Mouse (Mus musculus) CH12.LX (cell line): ENCODE results near the gene Xlr5c. TPM values are rescaled to one million over a fixed set of nuclear protein-coding genes. Genes with fewer than 3 reads are reported as not detected.
A peak's percentile ranks its signal among the peaks of the same experiment; 100 is the strongest.
"Not testable (repeated sequence)": the region's sequence is repeated elsewhere in the genome, so short reads cannot be mapped to it uniquely, and the experiment has no call there.

Experiments used
- DNase-seq: peaks from one replicate; pipeline ENCODE4 v3.0.0-alpha.2; 2013; ENCODE audit errors: extremely low read depth
- H3K27ac ChIP-seq: 2 replicates; pipeline ENCODE4 v1.5.1; 2012; ENCODE audit warnings: low read depth, mild to moderate bottlenecking, control low read depth, moderate library complexity; ENCODE audit not compliant: insufficient read depth
- H3K27me3 ChIP-seq: replicated peaks from 2 replicates; pipeline ENCODE3; 2012; ENCODE audit warnings: inconsistent platforms
- H3K36me3 ChIP-seq, 2 experiments: replicated peaks in 1 of 2; 2 replicates each; pipeline versions ENCODE3 to v1.6.1; 2012; ENCODE audit warnings: inconsistent platforms in 1 of 2, low read length in 1 of 2, mild to moderate bottlenecking in 1 of 2, mixed read lengths in 1 of 2, moderate library complexity in 1 of 2; ENCODE audit not compliant: control insufficient read depth in 1 of 2, insufficient read depth in 1 of 2
- H3K4me1 ChIP-seq, 2 experiments: 2 replicates each; pipeline ENCODE4 v1.6.1; 2012; ENCODE audit warnings: inconsistent platforms in 1 of 2, moderate library complexity in 1 of 2; ENCODE audit not compliant: insufficient read depth in 2 of 2, control insufficient read depth in 1 of 2
- H3K4me2 ChIP-seq: 2 replicates; pipeline ENCODE4 v1.6.1; 2012; ENCODE audit warnings: low read depth, mild to moderate bottlenecking, control low read depth; ENCODE audit not compliant: poor library complexity, insufficient read depth, severe bottlenecking
- H3K4me3 ChIP-seq, 3 experiments: fragments of 150-350 bp in 1 of 3; sonication (generic) in 1 of 3; replicated peaks in 1 of 3; 2 replicates each; pipeline versions ENCODE3 to v1.5.1; 2011 to 2012; ENCODE audit warnings: low read depth in 2 of 3, low read length in 2 of 3, mild to moderate bottlenecking in 2 of 3, moderate library complexity in 2 of 3, control low read depth in 1 of 3, improper control_type of control experiment in 1 of 3, inconsistent platforms in 1 of 3, mixed read lengths in 1 of 3; ENCODE audit not compliant: poor library complexity in 1 of 3
- H3K79me2 ChIP-seq: replicated peaks from 2 replicates; pipeline ENCODE4 v1.6.1; 2012; ENCODE audit warnings: mild to moderate bottlenecking, moderate library complexity; ENCODE audit not compliant: control insufficient read depth, poor library complexity, insufficient read depth, severe bottlenecking; ENCODE audit errors: extremely low read depth
- H3K9ac ChIP-seq: 2 replicates; pipeline ENCODE4 v1.6.1; 2012; ENCODE audit warnings: low read depth, mild to moderate bottlenecking, control low read depth, moderate library complexity; ENCODE audit not compliant: insufficient read depth
- H3K9me3 ChIP-seq: replicated peaks from 2 replicates; pipeline ENCODE3; 2012; ENCODE audit warnings: low read length, inconsistent platforms, mixed read lengths
- NRF1 ChIP-seq: IDR thresholded peaks from 2 replicates; pipeline ENCODE4 v1.6.1; 2014; ENCODE audit warnings: low read depth, mild to moderate bottlenecking, inconsistent platforms, low read length, improper control_type of control experiment, moderate library complexity
- POLR2A ChIP-seq: IDR thresholded peaks from 2 replicates; pipeline ENCODE4 v1.6.1; 2011; ENCODE audit warnings: low read depth, mild to moderate bottlenecking, improper control_type of control experiment, low read length
- dilution Hi-C: fragments of 300-500 bp; cut with MboI; formaldehyde crosslinking; loops from 2 replicates; pipeline ENCODE4 v1.14.3; 2020; ENCODE audit warnings: low sequenced_read_pairs; ENCODE audit not compliant: extremely low pct_unique_long_range_greater_than_20kb, extremely low pct_ligation_motif_present
- in situ Hi-C: fragments of 300-500 bp; cut with MboI; formaldehyde crosslinking; loops from 3 replicates; pipeline ENCODE4 v1.14.3; 2019; ENCODE audit warnings: low sequenced_read_pairs, low pct_ligation_motif_present, low pct_unique_long_range_greater_than_20kb, mixed read lengths
- polyA plus RNA-seq: library from polyadenylated mRNA; unstranded; fragments of >175 nt; gene quantifications from 2 replicates; pipeline ENCODE4 v1.2.1, GENCODE M21; 2012; ENCODE audit warnings: low read depth; ENCODE audit not compliant: insufficient read length
- total RNA-seq, 2 experiments: library from RNA; depleted of rRNA; stranded (reverse); fragments of 300-350 nt in 1 of 2; fragments of >200 nt in 1 of 2; gene quantifications; 2 replicates each; pipeline ENCODE4 v1.2.3; 2012 to 2014

Xlr5c gene
- total and polyA plus RNA-seq, 3 experiments: 0.17 to 0.51 (median 0.38) TPM

DNA sequence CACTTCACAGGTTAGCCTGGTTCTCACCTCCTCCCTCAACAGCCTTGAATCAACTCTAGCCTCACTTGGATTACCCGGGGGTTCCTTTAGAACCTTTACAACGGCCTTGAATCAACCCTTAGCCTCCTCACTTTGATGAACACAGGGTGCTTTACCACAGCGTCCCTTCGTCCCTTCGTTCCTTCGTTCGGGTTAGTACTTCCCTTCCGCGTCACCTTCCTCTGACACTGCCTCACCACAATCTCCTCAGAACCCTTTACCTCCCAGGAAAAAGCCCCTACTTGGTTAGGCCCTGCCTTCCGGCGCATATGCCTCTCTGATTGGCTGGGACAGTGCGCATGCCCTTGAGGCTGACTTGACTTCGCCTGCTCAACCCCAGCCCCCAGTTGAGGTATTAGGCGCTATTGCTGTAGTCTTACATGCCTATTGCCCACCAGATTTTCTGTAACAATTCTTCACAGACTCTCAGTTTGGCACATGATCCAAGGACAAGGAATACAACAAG is 49.9 kb downstream of the Xlr5c start, which contains the start of gene Xlr4c:
Gene Xlr4c, minus strand, starts transcription at position 310 of the 505 bp plus-strand sequence.
- H3K36me3 ChIP-seq, H3K9me3 ChIP-seq, H3K27ac ChIP-seq, dilution Hi-C loops, H3K27me3 ChIP-seq, DNase-seq, H3K79me2 ChIP-seq, H3K4me1 ChIP-seq: not testable (repeated sequence)
- H3K9ac ChIP-seq: peak within 1 kb of the TSS; percentile 33; the same call in 1 of the 2 replicates
- TF ChIP-seq POLR2A (peak; percentile 38), NRF1 (peak; percentile 58)
- H3K4me3 ChIP-seq: peak within 1 kb of the TSS; percentile 38 to 61 (median 40)
- in situ Hi-C loops: loop anchor here (25.0 kb wide), 1 partner anchor 169 kb away; the partner anchor contains the start of gene Zfp92
- peak within 1 kb of the TSS; percentile 4; the same call in 1 of the 2 replicates for H3K4me2 ChIP-seq

Other genes with a start within 250 kb of the Xlr5c start
Only the 20 nearest of the 21 such genes appear.
- gene Xlr4a, start 210.5 kb downstream of the Xlr5c start, total RNA-seq (2012; rRNA removed): 1.3 and 2.3 TPM in 2 replicates
- gene Xlr4a, start 210.5 kb downstream of the Xlr5c start, total RNA-seq (2014; rRNA removed): 0.39 and 1.7 TPM in 2 replicates
- gene Xlr4a, start 210.5 kb downstream of the Xlr5c start, polyA plus RNA-seq: 0.95 TPM in 1 of 2 replicates, not detected in the other
- 18.5 and 24.1 TPM in 2 replicates for gene Xlr3a, start 195.9 kb downstream of the Xlr5c start, total RNA-seq (2012; rRNA removed)
- 18.1 and 19.5 TPM in 2 replicates for gene Xlr3a, start 195.9 kb downstream of the Xlr5c start, total RNA-seq (2014; rRNA removed)
- 10.5 and 13.6 TPM in 2 replicates for gene Xlr3a, start 195.9 kb downstream of the Xlr5c start, polyA plus RNA-seq
- gene Gm14685, start 175.9 kb downstream of the Xlr5c start, total RNA-seq (2012; rRNA removed): 0.17 and 0.55 TPM in 2 replicates
- 0.47 and 0.59 TPM in 2 replicates for gene Gm14685, start 175.9 kb downstream of the Xlr5c start, total RNA-seq (2014; rRNA removed)
- gene Gm14685, start 175.9 kb downstream of the Xlr5c start, polyA plus RNA-seq: 1.1 and 1.5 TPM in 2 replicates
- gene Xlr5b, start 144.2 kb downstream of the Xlr5c start, total RNA-seq (2012; rRNA removed): not detected in 2 replicates
- not detected in 2 replicates for gene Xlr5b, start 144.2 kb downstream of the Xlr5c start, total RNA-seq (2014; rRNA removed)
- gene Xlr5b, start 144.2 kb downstream of the Xlr5c start, polyA plus RNA-seq: not detected in 2 replicates
- gene DXBay18, start 143.5 kb downstream of the Xlr5c start, total RNA-seq (2012; rRNA removed): 0.08 and 0.21 TPM in 2 replicates
- gene DXBay18, start 143.5 kb downstream of the Xlr5c start, total RNA-seq (2014; rRNA removed): 0.15 TPM in 1 of 2 replicates, not detected in the other
- gene DXBay18, start 143.5 kb downstream of the Xlr5c start, polyA plus RNA-seq: 0.43 TPM in 1 of 2 replicates, not detected in the other
- not detected in 2 replicates for gene Spin2d, start 116.0 kb downstream of the Xlr5c start, total RNA-seq (2012; rRNA removed)
- not detected in 2 replicates for gene Spin2d, start 116.0 kb downstream of the Xlr5c start, total RNA-seq (2014; rRNA removed)
- not detected in 2 replicates for gene Spin2d, start 116.0 kb downstream of the Xlr5c start, polyA plus RNA-seq
- gene Xlr3b, start 100.8 kb downstream of the Xlr5c start, total RNA-seq (2012; rRNA removed): 3.1 and 3.4 TPM in 2 replicates
- gene Xlr3b, start 100.8 kb downstream of the Xlr5c start, total RNA-seq (2014; rRNA removed): 2.3 and 3.7 TPM in 2 replicates
- 1.4 and 1.8 TPM in 2 replicates for gene Xlr3b, start 100.8 kb downstream of the Xlr5c start, polyA plus RNA-seq
- gene Xlr4b, start 78.6 kb downstream of the Xlr5c start, total RNA-seq (2012; rRNA removed): 29.5 and 36.0 TPM in 2 replicates
- gene Xlr4b, start 78.6 kb downstream of the Xlr5c start, total RNA-seq (2014; rRNA removed): 107 and 126 TPM in 2 replicates
- gene Xlr4b, start 78.6 kb downstream of the Xlr5c start, polyA plus RNA-seq: 65.7 and 68.6 TPM in 2 replicates
- 3.5 and 4.9 TPM in 2 replicates for gene F8a, start 64.7 kb downstream of the Xlr5c start, total RNA-seq (2012; rRNA removed)
- gene F8a, start 64.7 kb downstream of the Xlr5c start, total RNA-seq (2014; rRNA removed): 3.5 and 4.9 TPM in 2 replicates
- 3.7 and 5.0 TPM in 2 replicates for gene F8a, start 64.7 kb downstream of the Xlr5c start, polyA plus RNA-seq
- gene Xlr4c, start 49.8 kb downstream of the Xlr5c start, total RNA-seq (2012; rRNA removed): 35.6 and 38.0 TPM in 2 replicates
- 75.0 and 97.6 TPM in 2 replicates for gene Xlr4c, start 49.8 kb downstream of the Xlr5c start, total RNA-seq (2014; rRNA removed)
- gene Xlr4c, start 49.8 kb downstream of the Xlr5c start, polyA plus RNA-seq: 61.1 and 67.8 TPM in 2 replicates
- gene Xlr3c, start 27.6 kb downstream of the Xlr5c start, total RNA-seq (2012; rRNA removed): 12.7 and 12.9 TPM in 2 replicates
- 4.5 and 6.0 TPM in 2 replicates for gene Xlr3c, start 27.6 kb downstream of the Xlr5c start, total RNA-seq (2014; rRNA removed)
- 2.3 and 3.9 TPM in 2 replicates for gene Xlr3c, start 27.6 kb downstream of the Xlr5c start, polyA plus RNA-seq
- gene Xlr5a, start within 50 bp of the Xlr5c start, total RNA-seq (2012; rRNA removed): not detected in 2 replicates
- gene Xlr5a, start within 50 bp of the Xlr5c start, total RNA-seq (2014; rRNA removed): 0.20 TPM in 1 of 2 replicates, not detected in the other
- gene Xlr5a, start within 50 bp of the Xlr5c start, polyA plus RNA-seq: not detected in 2 replicates
- not detected in 2 replicates for gene Gm45015, start 43.9 kb upstream of the Xlr5c start, total RNA-seq (2012; rRNA removed)
- gene Gm45015, start 43.9 kb upstream of the Xlr5c start, total RNA-seq (2014; rRNA removed): not detected in 2 replicates
- not detected in 2 replicates for gene Gm45015, start 43.9 kb upstream of the Xlr5c start, polyA plus RNA-seq
- gene Zfp275, start 49.6 kb upstream of the Xlr5c start, total RNA-seq (2012; rRNA removed): 15.5 and 16.1 TPM in 2 replicates
- 19.1 and 19.9 TPM in 2 replicates for gene Zfp275, start 49.6 kb upstream of the Xlr5c start, total RNA-seq (2014; rRNA removed)
- gene Zfp275, start 49.6 kb upstream of the Xlr5c start, polyA plus RNA-seq: 15.1 and 17.9 TPM in 2 replicates
- gene Gm18336, start 105.8 kb upstream of the Xlr5c start, total RNA-seq (2012; rRNA removed): not detected in 2 replicates
- not detected in 2 replicates for gene Gm18336, start 105.8 kb upstream of the Xlr5c start, total RNA-seq (2014; rRNA removed)
- gene Gm18336, start 105.8 kb upstream of the Xlr5c start, polyA plus RNA-seq: not detected in 2 replicates
- gene Zfp92, start 118.1 kb upstream of the Xlr5c start, total RNA-seq (2012; rRNA removed): 0.04 TPM in 2 replicates
- not detected in 2 replicates for gene Zfp92, start 118.1 kb upstream of the Xlr5c start, total RNA-seq (2014; rRNA removed)
- gene Zfp92, start 118.1 kb upstream of the Xlr5c start, polyA plus RNA-seq: not detected in 2 replicates
- not detected in 2 replicates for gene Trex2, start 142.4 kb upstream of the Xlr5c start, total RNA-seq (2012; rRNA removed)
- gene Trex2, start 142.4 kb upstream of the Xlr5c start, total RNA-seq (2014; rRNA removed): not detected in 2 replicates
- not detected in 2 replicates for gene Trex2, start 142.4 kb upstream of the Xlr5c start, polyA plus RNA-seq
- gene Haus7, start 166.1 kb upstream of the Xlr5c start, total RNA-seq (2012; rRNA removed): 32.9 and 41.3 TPM in 2 replicates
- 34.9 and 36.8 TPM in 2 replicates for gene Haus7, start 166.1 kb upstream of the Xlr5c start, total RNA-seq (2014; rRNA removed)
- 34.2 and 41.0 TPM in 2 replicates for gene Haus7, start 166.1 kb upstream of the Xlr5c start, polyA plus RNA-seq
- gene Bgn, start 190.6 kb upstream of the Xlr5c start, total RNA-seq (2012; rRNA removed): not detected in 2 replicates
- gene Bgn, start 190.6 kb upstream of the Xlr5c start, total RNA-seq (2014; rRNA removed): not detected in 2 replicates
- gene Bgn, start 190.6 kb upstream of the Xlr5c start, polyA plus RNA-seq: not detected in 2 replicates
- not detected in 2 replicates for gene Atp2b3, start 210.1 kb upstream of the Xlr5c start, total RNA-seq (2012; rRNA removed)
- not detected in 2 replicates for gene Atp2b3, start 210.1 kb upstream of the Xlr5c start, total RNA-seq (2014; rRNA removed)
- gene Atp2b3, start 210.1 kb upstream of the Xlr5c start, polyA plus RNA-seq: not detected in 2 replicates